Mouse (Mus musculus) midbrain, embryonic 10.5 days (tissue): ENCODE data around the gene Wfdc2. TPM values are rescaled to one million over a fixed set of nuclear protein-coding genes. Genes with fewer than 3 reads are reported as not detected.

Source experiments
- DNase-seq: peaks from one replicate; pipeline ENCODE4 v3.0.0-alpha.2; 2017; ENCODE audit warnings: low spot score
- H3K27ac ChIP-seq: fragments of 300-500 bp; sonication (generic); replicated peaks from 2 replicates; pipeline ENCODE4 v1.5.1; 2016; ENCODE audit warnings: mild to moderate bottlenecking
- H3K27me3 ChIP-seq: fragments of 300-500 bp; sonication (generic); 2 replicates; pipeline ENCODE4 v1.6.1; 2016; ENCODE audit warnings: low read depth, mild to moderate bottlenecking; ENCODE audit not compliant: poor library complexity, severe bottlenecking
- H3K36me3 ChIP-seq: fragments of 300-500 bp; sonication (generic); 2 replicates; pipeline ENCODE4 v1.6.1; 2016; ENCODE audit warnings: mild to moderate bottlenecking, moderate library complexity
- H3K4me1 ChIP-seq: fragments of 300-500 bp; sonication (generic); 2 replicates; pipeline ENCODE4 v1.6.1; 2016
- H3K4me3 ChIP-seq: fragments of 300-500 bp; sonication (generic); 2 replicates; pipeline ENCODE4 v1.5.1; 2016; ENCODE audit warnings: mild to moderate bottlenecking, moderate library complexity
- H3K9me3 ChIP-seq: fragments of 300-500 bp; sonication (generic); replicated peaks from 2 replicates; pipeline ENCODE4 v1.6.1; 2016; ENCODE audit warnings: mild to moderate bottlenecking
- WGBS: fragments of 180-500 bp; shearing (Covaris S2); methylation state at CpG from one replicate; pipeline ENCODE4 v1.1.7; 2016; 5-methylcytosine and 5-hydroxymethylcytosine counted together
- polyA plus RNA-seq: library from polyadenylated mRNA; unstranded; fragments of >200 nt; fragmentation: Nextera tagmentation; extraction: Ambion mirVana; gene quantifications from 2 replicates; pipeline ENCODE4 v1.2.1, GENCODE M21; 2016

Gene Wfdc2
- polyA plus RNA-seq, 1 experiment from 2014 or later = 28.3 TPM

GRCm38 (mm10) chr2:164528557-164528956 is 33.7 kb upstream of the Wfdc2 start:
- no peak overlapping the region for H3K4me3 ChIP-seq
- peaks cover 12% of the 10 kb centered on the region for H3K9me3 ChIP-seq
- no peaks in the 10 kb centered on the region for H3K4me1 ChIP-seq
- no peaks in the 10 kb centered on the region for H3K27me3 ChIP-seq
- WGBS = 78% methylated on average over 5 of the region's 5 CpGs
- no peak overlapping the region for H3K27ac ChIP-seq
- H3K36me3 ChIP-seq = no peaks in the 10 kb centered on the region
- DNase-seq = no peak

DNA sequence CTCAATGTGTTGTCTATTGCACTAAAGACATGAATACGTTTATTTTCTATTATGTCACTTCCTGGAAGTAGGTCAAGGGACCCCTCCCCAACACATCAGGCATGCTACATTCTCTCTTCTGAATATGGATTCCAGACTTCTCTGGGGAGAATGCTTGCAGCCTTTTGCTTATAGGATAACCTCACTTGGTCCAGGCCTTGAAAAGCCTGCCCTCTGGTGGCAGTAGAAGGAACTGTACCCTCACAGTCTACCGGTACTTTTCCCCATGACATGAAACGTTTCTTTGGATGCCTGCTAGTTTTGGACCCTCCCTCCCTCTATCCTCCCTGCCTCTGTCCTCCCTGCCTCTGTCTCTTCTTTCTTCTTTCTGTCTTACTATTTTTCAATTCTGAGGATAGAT is 31.0 kb upstream of the Wfdc2 start:
- no peaks in the 10 kb centered on the region for H3K36me3 ChIP-seq
- no peak overlapping the region for H3K27ac ChIP-seq
- H3K27me3 ChIP-seq = no peaks in the 10 kb centered on the region
- H3K4me3 ChIP-seq = no peak overlapping the region
- WGBS = 10% methylated on average over 3 of the region's 3 CpGs
- peak; percentile 69 for DNase-seq
- H3K4me1 ChIP-seq = no peaks in the 10 kb centered on the region
- peaks cover 11% of the 10 kb centered on the region for H3K9me3 ChIP-seq

GRCm38 (mm10) chr2:164534315-164534714 is 27.9 kb upstream of the Wfdc2 start:
- Histone ChIP-seq H3K4me3 (no peak overlapping the region), H3K27ac (no peak overlapping the region), H3K4me1 (no peaks in the 10 kb centered on the region), H3K9me3 (no peaks in the 10 kb centered on the region), H3K27me3 (no peaks in the 10 kb centered on the region), H3K36me3 (no peaks in the 10 kb centered on the region)
- DNase-seq = no peak
- WGBS = 84% methylated on average over 10 of the region's 10 CpGs

- Histone ChIP-seq H3K9me3 (no peaks in the 10 kb centered on the region), H3K4me3 (no peak overlapping the region), H3K27ac (no peak overlapping the region), H3K27me3 (no peaks in the 10 kb centered on the region), H3K36me3 (no peaks in the 10 kb centered on the region), H3K4me1 (peaks cover 11% of the 10 kb centered on the region)
- no peak for DNase-seq
- 89% methylated on average over 4 of the region's 4 CpGs for WGBS
Measured at GRCm38 (mm10) chr2:164537003-164537402, 25.2 kb upstream of the Wfdc2 start.

DNA sequence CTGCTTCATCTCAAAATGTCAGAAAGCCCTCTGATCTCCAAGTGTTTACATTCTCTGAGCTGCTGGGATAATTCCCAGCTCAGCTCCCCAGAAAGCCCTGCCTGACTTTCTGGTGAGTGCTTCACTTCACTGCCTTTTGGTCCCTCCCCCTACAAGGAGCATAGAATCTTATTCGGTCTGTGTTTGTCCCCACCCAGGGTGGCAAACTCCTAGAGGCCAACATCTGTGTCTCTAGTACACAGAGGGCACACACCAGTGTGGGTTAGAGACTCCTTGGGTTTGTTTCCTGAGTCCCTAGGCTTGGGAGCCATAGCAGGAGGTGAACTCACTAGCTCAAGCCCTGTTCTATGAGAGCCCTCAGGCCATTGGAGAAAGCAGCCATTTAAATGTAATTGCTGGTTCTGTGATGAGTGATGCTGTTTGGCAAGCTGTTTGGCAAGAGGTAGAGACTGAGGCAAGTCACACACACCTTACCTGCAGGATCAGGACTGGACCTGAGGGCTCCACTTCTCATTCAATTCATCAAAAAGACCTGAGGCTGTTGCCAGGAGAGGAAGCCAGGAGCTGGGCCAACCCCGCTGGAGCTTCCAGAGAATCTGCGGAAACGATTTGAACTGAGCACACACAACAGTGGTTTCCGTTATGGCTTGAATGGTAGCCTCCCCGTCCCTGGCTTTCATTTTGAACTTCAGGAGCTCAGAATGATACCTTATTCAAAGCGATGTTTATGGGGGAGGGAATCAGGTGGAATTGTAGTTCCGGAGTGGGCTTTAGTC is 21.4 kb upstream of the Wfdc2 start:
- no peak for DNase-seq
- H3K27ac ChIP-seq = no peak overlapping the region
- no peaks in the 10 kb centered on the region for H3K9me3 ChIP-seq
- H3K36me3 ChIP-seq = no peaks in the 10 kb centered on the region
- H3K4me3 ChIP-seq = no peak overlapping the region
- H3K27me3 ChIP-seq = no peaks in the 10 kb centered on the region
- 49% methylated on average over 8 of the region's 8 CpGs for WGBS
- H3K4me1 ChIP-seq = peaks cover 11% of the 10 kb centered on the region

DNA sequence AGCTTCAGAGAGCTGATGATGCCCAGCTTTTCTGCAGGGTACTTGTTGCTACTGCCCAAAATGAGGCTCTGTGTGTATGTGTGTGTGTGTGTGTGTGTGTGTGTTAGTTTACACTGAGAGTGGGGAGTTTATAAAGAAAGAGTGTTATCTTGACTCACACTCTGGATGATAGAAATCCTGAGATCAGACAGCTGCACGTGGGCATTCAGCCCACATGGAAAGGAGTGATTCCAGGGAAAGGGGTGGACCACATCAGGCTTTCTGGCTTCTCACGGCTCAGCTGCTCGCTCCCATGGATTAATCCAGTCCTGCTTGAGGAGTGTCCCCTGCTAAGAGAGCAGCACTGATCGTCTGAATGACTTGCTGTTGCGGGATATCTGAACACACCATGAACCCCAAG is 20.1 kb upstream of the Wfdc2 start:
- Histone ChIP-seq H3K27ac (no peak overlapping the region), H3K4me3 (no peak overlapping the region), H3K36me3 (no peaks in the 10 kb centered on the region), H3K4me1 (peaks cover 11% of the 10 kb centered on the region), H3K9me3 (no peaks in the 10 kb centered on the region), H3K27me3 (no peaks in the 10 kb centered on the region)
- WGBS = 75% methylated on average over 5 of the region's 5 CpGs
- no peak for DNase-seq

- Histone ChIP-seq H3K9me3 (no peaks in the 10 kb centered on the region), H3K4me1 (peaks cover 11% of the 10 kb centered on the region), H3K4me3 (no peak overlapping the region), H3K27ac (no peak overlapping the region), H3K36me3 (no peaks in the 10 kb centered on the region), H3K27me3 (no peaks in the 10 kb centered on the region)
- DNase-seq = no peak
- WGBS = 89% methylated on average over 7 of the region's 7 CpGs
Measured at GRCm38 (mm10) chr2:164542598-164542997, 19.6 kb upstream of the Wfdc2 start.

DNA sequence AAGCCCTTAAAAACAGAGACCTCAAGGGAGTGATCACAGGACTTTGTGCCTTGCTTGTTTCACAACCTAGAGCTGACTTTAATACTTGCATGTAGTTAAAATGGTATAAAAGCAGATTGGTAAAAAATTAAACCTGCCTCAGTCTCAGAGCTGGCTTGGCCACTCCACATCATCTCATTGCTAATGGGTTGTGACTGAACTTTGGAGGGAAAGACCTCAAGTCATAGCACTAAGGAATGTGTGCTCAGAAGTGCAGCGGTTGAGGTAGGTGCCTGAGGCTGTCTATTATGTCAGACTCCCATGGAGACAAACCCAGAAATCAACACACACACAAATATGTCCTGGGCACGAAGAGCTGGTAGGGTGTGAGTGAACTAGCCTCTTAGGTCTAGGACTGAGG is 18.5 kb upstream of the Wfdc2 start:
- WGBS = 73% methylated on average over 2 of the region's 2 CpGs
- Histone ChIP-seq H3K4me3 (no peak overlapping the region), H3K27me3 (no peaks in the 10 kb centered on the region), H3K4me1 (peaks cover 11% of the 10 kb centered on the region), H3K36me3 (no peaks in the 10 kb centered on the region), H3K27ac (no peak overlapping the region), H3K9me3 (no peaks in the 10 kb centered on the region)
- no peak for DNase-seq

DNA sequence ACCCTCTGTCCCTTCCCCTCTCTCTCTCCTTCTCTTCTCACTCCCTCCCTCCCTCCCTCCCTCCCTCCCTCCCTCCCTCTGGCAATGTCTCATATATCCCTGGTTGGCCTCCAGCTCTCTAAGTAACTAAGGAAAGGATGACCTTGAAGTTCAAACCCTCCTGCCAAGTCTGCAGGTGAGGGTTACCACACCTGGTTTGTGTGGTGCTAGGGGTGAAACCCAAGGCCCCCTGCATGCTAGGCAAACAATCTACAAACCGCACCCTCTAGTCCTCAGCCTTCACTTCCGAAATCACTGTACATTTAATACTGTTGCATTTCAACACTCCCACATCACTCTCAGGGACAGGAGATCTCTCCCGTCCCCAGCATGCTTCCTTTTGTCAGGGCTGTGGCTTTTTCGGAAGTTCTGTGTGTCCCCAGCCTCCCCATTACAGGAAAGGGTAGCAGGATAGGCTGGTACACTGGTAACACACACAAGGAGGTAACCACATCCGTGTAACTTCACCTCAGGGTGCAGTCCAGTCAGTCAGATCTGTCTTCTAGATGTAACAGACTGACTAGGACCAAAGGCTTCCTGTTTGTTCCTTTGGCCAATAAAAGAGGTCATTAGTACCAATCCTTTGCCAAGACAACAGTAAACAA is 17.6 kb upstream of the Wfdc2 start:
- Histone ChIP-seq H3K4me3 (no peak overlapping the region), H3K9me3 (no peaks in the 10 kb centered on the region), H3K36me3 (no peaks in the 10 kb centered on the region), H3K4me1 (peaks cover 15% of the 10 kb centered on the region), H3K27ac (no peak overlapping the region), H3K27me3 (no peaks in the 10 kb centered on the region)
- no peak for DNase-seq
- WGBS = 63% methylated on average over 5 of the region's 5 CpGs

GRCm38 (mm10) chr2:164549338-164549737 is 12.9 kb upstream of the Wfdc2 start:
- H3K4me1 ChIP-seq = peaks cover 17% of the 10 kb centered on the region
- no peak for DNase-seq
- WGBS = 49% methylated on average over 4 of the region's 4 CpGs
- peak overlapping the region; percentile 17; the same call in 1 of the 2 replicates for H3K27ac ChIP-seq
- no peaks in the 10 kb centered on the region for H3K36me3 ChIP-seq
- H3K9me3 ChIP-seq = no peaks in the 10 kb centered on the region
- 0 out of 2 replicates have a peak, but pooled peaks cover 3% of the 10 kb centered on the region for H3K27me3 ChIP-seq
- H3K4me3 ChIP-seq = no peak overlapping the region

- Histone ChIP-seq H3K36me3 (no peaks in the 10 kb centered on the region), H3K4me1 (peaks cover 17% of the 10 kb centered on the region), H3K27ac (no peak overlapping the region; the same call in 1 of the 2 replicates), H3K27me3 (0 out of 2 replicates have a peak, but pooled peaks cover 3% of the 10 kb centered on the region), H3K4me3 (peak overlapping the region; percentile 20), H3K9me3 (no peaks in the 10 kb centered on the region)
- peak; percentile 18 for DNase-seq
- 18% methylated on average over 10 of the region's 10 CpGs for WGBS
Measured at GRCm38 (mm10) chr2:164549963-164550894, 12.0 kb upstream of the Wfdc2 start.

- no peaks in the 10 kb centered on the region for H3K36me3 ChIP-seq
- H3K4me3 ChIP-seq = no peak overlapping the region
- 0 out of 2 replicates have a peak, but pooled peaks cover 3% of the 10 kb centered on the region for H3K27me3 ChIP-seq
- no peak overlapping the region for H3K27ac ChIP-seq
- no peaks in the 10 kb centered on the region for H3K9me3 ChIP-seq
- 73% methylated on average over 2 of the region's 2 CpGs for WGBS
- no peak for DNase-seq
- H3K4me1 ChIP-seq = peaks cover 17% of the 10 kb centered on the region
Measured at GRCm38 (mm10) chr2:164550895-164551269, 11.3 kb upstream of the Wfdc2 start.
